7 mouse cellular contexts compared by ENCODE assay signal in genomic region chr1:132315889-132316624, GRCm38 (mm10). TPM values are rescaled to one million over a fixed set of nuclear protein-coding genes. Genes with fewer than 3 reads are reported as not detected.
DNase-seq lines count a peak whose midpoint lies in the region; ATAC-seq and TF ChIP-seq lines count a peak whose summit lies in the region.

TSS of gene Nuak2 (plus strand) at chr1:132316126.

- ATAC-seq in intestine, postnatal 0 days = peak; percentile 81
- peak; percentile 83 for ATAC-seq in limb, embryonic 11.5 days (ENCODE audit: insufficient number of reproducible peaks, low FRiP score, low TSS enrichment, low read depth)
- ATAC-seq in midbrain, embryonic 13.5 days = peak; percentile 84

- no peaks in the 10 kb centered on the region for H3K27me3 ChIP-seq in intestine, postnatal 0 days (replicated peaks; ENCODE audit: control insufficient read depth, insufficient read depth, low read length)
- peaks cover 18% of the 10 kb centered on the region; the same call in 1 of the 2 replicates for H3K27me3 ChIP-seq in limb, embryonic 11.5 days (ENCODE audit: control insufficient read depth, insufficient read depth, low read length)
- H3K27me3 ChIP-seq in midbrain, embryonic 13.5 days = peaks cover 9% of the 10 kb centered on the region; the same call in 1 of the 2 replicates

- peaks cover 26% of the 10 kb centered on the region for H3K4me1 ChIP-seq in intestine, postnatal 0 days (replicated peaks; ENCODE audit: control insufficient read depth, insufficient read depth, low read length)
- peaks cover 3% of the 10 kb centered on the region; the same call in 1 of the 2 replicates for H3K4me1 ChIP-seq in limb, embryonic 11.5 days (ENCODE audit: control insufficient read depth, insufficient read depth, low read length)
- peaks cover 53% of the 10 kb centered on the region for H3K4me1 ChIP-seq in midbrain, embryonic 13.5 days (replicated peaks)

- H3K4me3 ChIP-seq in intestine, postnatal 0 days (ENCODE audit: low read depth, low read length) = peak within 1 kb of the TSS; percentile 51
- peak within 1 kb of the TSS; percentile 51 for H3K4me3 ChIP-seq in limb, embryonic 11.5 days (ENCODE audit: low read depth, low read length)
- peak within 1 kb of the TSS; percentile 90 for H3K4me3 ChIP-seq in midbrain, embryonic 13.5 days (replicated peaks)

- no peaks in the 10 kb centered on the region for H3K9me3 ChIP-seq in intestine, postnatal 0 days (ENCODE audit: control insufficient read depth)
- H3K9me3 ChIP-seq in limb, embryonic 11.5 days (ENCODE audit: control insufficient read depth, low read length) = no peaks in the 10 kb centered on the region
- H3K9me3 ChIP-seq in midbrain, embryonic 13.5 days = no peaks in the 10 kb centered on the region

- no peak for TF ChIP-seq CTCF in intestine, postnatal 0 days (IDR thresholded peaks at IDR 0.05; ENCODE audit: low read depth)

- peak within 1 kb of the TSS; percentile 83 for H3K4me2 ChIP-seq in intestine, postnatal 0 days (replicated peaks; ENCODE audit: low read depth)
- peak within 1 kb of the TSS; percentile 98 for H3K4me2 ChIP-seq in limb, embryonic 11.5 days (ENCODE audit: low read depth, severe bottlenecking)
- H3K4me2 ChIP-seq in midbrain, embryonic 13.5 days (replicated peaks) = peak within 1 kb of the TSS; percentile 78

- H3K27ac ChIP-seq in intestine, postnatal 0 days (ENCODE audit: low read depth, low read length) = peak within 1 kb of the TSS; percentile 74
- H3K27ac ChIP-seq in limb, embryonic 11.5 days (replicated peaks; ENCODE audit: low read depth, low read length) = no peak within 1 kb of the TSS
- peak within 1 kb of the TSS; percentile 98 for H3K27ac ChIP-seq in midbrain, embryonic 13.5 days

- DNase-seq in adrenal gland, postnatal 14 days = peak; percentile 93
- DNase-seq in embryo, embryonic 11.5 days (ENCODE audit: low read depth, low spot score) = peak; percentile 73
- peak; percentile 52 to 82 for DNase-seq in gastrocnemius, postnatal 4 days (ENCODE audit: low spot score in 2 of 2)
- DNase-seq in limb, embryonic 11.5 days (ENCODE audit: low spot score) = peak; percentile 86
- peak; percentile 74 for DNase-seq in spleen, adult 12 weeks (ENCODE audit: low spot score)

- H3K36me3 ChIP-seq in intestine, postnatal 0 days (ENCODE audit: control insufficient read depth, insufficient read depth) = no peaks in the 10 kb centered on the region
- no peaks in the 10 kb centered on the region for H3K36me3 ChIP-seq in limb, embryonic 11.5 days (ENCODE audit: control insufficient read depth, insufficient read depth, low read length)
- H3K36me3 ChIP-seq in midbrain, embryonic 13.5 days = no peaks in the 10 kb centered on the region

- WGBS in intestine, postnatal 0 days = under 1% methylated on average over 67 of the region's 67 CpGs
- under 1% methylated on average over 67 of the region's 67 CpGs for WGBS in limb, embryonic 11.5 days
- under 1% methylated on average over 67 of the region's 67 CpGs for WGBS in midbrain, embryonic 13.5 days

- H3K9ac ChIP-seq in intestine, postnatal 0 days (ENCODE audit: low read depth, low read length) = peak within 1 kb of the TSS; percentile 66
- H3K9ac ChIP-seq in limb, embryonic 11.5 days (ENCODE audit: low read length) = peak within 1 kb of the TSS; percentile 48
- peak within 1 kb of the TSS; percentile 94 for H3K9ac ChIP-seq in midbrain, embryonic 13.5 days (replicated peaks)

RNA-seq across cellular contexts. Expression of gene Nuak2, which starts in this region (rescaled TPM):
- total RNA-seq in adrenal gland, postnatal 14 days (2021) = 3.7 and 5.6 TPM in 2 replicates
- total RNA-seq in gastrocnemius, postnatal 4 days (2021) = 1 to 10 TPM; 2.8 to 2.9 TPM
- polyA plus RNA-seq in intestine, postnatal 0 days (2015; fragmentation: Nextera tagmentation; extraction: Ambion mirVana) = 20.0 and 20.6 TPM in 2 replicates
- 0.56 and 1.2 TPM in 2 replicates for polyA plus RNA-seq in limb, embryonic 11.5 days (2014; fragmentation: Nextera tagmentation; extraction: Ambion mirVana)
- polyA plus RNA-seq in midbrain, embryonic 13.5 days (2015; fragmentation: Nextera tagmentation; extraction: Ambion mirVana) = 53.5 and 56.3 TPM in 2 replicates
